ENCODE assay signal across 24 mouse cellular contexts in genomic region chr14:50927366-50927765, GRCm38 (mm10). TPM values are rescaled to one million over a fixed set of nuclear protein-coding genes. Genes with fewer than 3 reads are reported as not detected.
A peak's percentile ranks its signal among the peaks of the same experiment; 100 is the strongest.
DNase-seq lines count a peak whose midpoint lies in the region; ATAC-seq and TF ChIP-seq lines count a peak whose summit lies in the region.
"Had no signal": no experiment of that assay in that cellular context is flagged by ENCODE, and none has a peak within 500 bp of the region (broad histone marks: within the 10 kb centered on the region; RNA-seq: fewer than 3 reads in every experiment).

No protein-coding gene starts in this region.

- H3K36me3 ChIP-seq in hindbrain, embryonic 14.5 days (replicated peaks; ENCODE audit: control insufficient read depth, insufficient read depth): peaks cover 36% of the 10 kb centered on the region
- H3K36me3 ChIP-seq in hindbrain, embryonic 11.5 days (ENCODE audit: control insufficient read depth, insufficient read depth, low read length): peaks cover 6% of the 10 kb centered on the region; the same call in 1 of the 2 replicates
- H3K36me3 ChIP-seq in E14TG2a.4 (ENCODE audit: insufficient read depth, low read length): peaks cover 44% of the 10 kb centered on the region

- peaks cover 36% of the 10 kb centered on the region for H3K4me1 ChIP-seq in hindbrain, embryonic 14.5 days (replicated peaks; ENCODE audit: control insufficient read depth, insufficient read depth, low read length)
- H3K4me1 ChIP-seq in hindbrain, embryonic 11.5 days (replicated peaks; ENCODE audit: control insufficient read depth, insufficient read depth, low read length): no peaks in the 10 kb centered on the region; the same call in 1 of the 2 replicates
- H3K4me1 ChIP-seq in E14TG2a.4 (replicated peaks; ENCODE audit: low read depth, low read length): peaks cover 57% of the 10 kb centered on the region
- peaks cover 7% of the 10 kb centered on the region for H3K4me1 ChIP-seq in embryonic fibroblast, embryonic 13.5 days (ENCODE audit: control insufficient read depth, insufficient read depth, low read length)

- DNase-seq in hindbrain, embryonic 14.5 days (ENCODE audit: low spot score): no peak
- no peak for DNase-seq in hindbrain, embryonic 11.5 days (ENCODE audit: low spot score)
- DNase-seq in R1 (ENCODE audit: low read depth, low spot score): peak; percentile 66
- DNase-seq in thymus, postnatal 0 days (ENCODE audit: low spot score): no peak
- DNase-seq: adrenal gland, postnatal 14 days; cerebellum, adult 9-10 months; cerebellum, postnatal 25 days; gastrocnemius, adult 2 months; gastrocnemius, postnatal 36 days; heart, adult 2 months had no signal

- H3K27me3 ChIP-seq in hindbrain, embryonic 14.5 days (ENCODE audit: control insufficient read depth, insufficient read depth, low read length): no peaks in the 10 kb centered on the region
- no peaks in the 10 kb centered on the region for H3K27me3 ChIP-seq in hindbrain, embryonic 11.5 days (ENCODE audit: control insufficient read depth, insufficient read depth, low read length)
- H3K27me3 ChIP-seq in E14TG2a.4 (ENCODE audit: insufficient read depth, low read length): no peaks in the 10 kb centered on the region
- H3K27me3 ChIP-seq: CH12.LX; heart, embryonic 15.5 days; intestine, embryonic 15.5 days had no signal

- 0 out of 2 replicates have a peak overlapping the region, but pooled peaks have one; percentile 15 for H3K4me2 ChIP-seq in hindbrain, embryonic 14.5 days (replicated peaks)
- no peak overlapping the region for H3K4me2 ChIP-seq in hindbrain, embryonic 11.5 days (replicated peaks; ENCODE audit: low read depth, low read length)
- H3K4me2 ChIP-seq: heart, embryonic 11.5 days; heart, embryonic 15.5 days had no signal

- no peak overlapping the region for H3K4me3 ChIP-seq in hindbrain, embryonic 14.5 days (replicated peaks; ENCODE audit: low read length)
- no peak overlapping the region for H3K4me3 ChIP-seq in hindbrain, embryonic 11.5 days (ENCODE audit: low read depth, low read length)
- H3K4me3 ChIP-seq in E14TG2a.4 (replicated peaks; ENCODE audit: low read length): peak overlapping the region; percentile 97
- no peak overlapping the region for H3K4me3 ChIP-seq in embryonic fibroblast, embryonic 13.5 days (ENCODE audit: insufficient read depth, low read length)
- H3K4me3 ChIP-seq: erythroblast, embryonic 14.5 days; gastrocnemius, adult 2 months; heart, adult 2 months; heart, embryonic 15.5 days had no signal

- no peak for ATAC-seq in hindbrain, embryonic 14.5 days (ENCODE audit: low FRiP score)
- ATAC-seq in hindbrain, embryonic 11.5 days (ENCODE audit: low FRiP score): no peak
- ATAC-seq in granulocyte monocyte progenitor cell, adult 5-6 weeks (replicated peaks; ENCODE audit: poor library complexity, severe bottlenecking): no peak
- ATAC-seq: activated CD4-positive, CD25-positive, alpha-beta regulatory T cell, adult 4 months; forebrain, embryonic 14.5 days; intestine, embryonic 15.5 days had no signal

- 76% methylated on average over 3 of the region's 3 CpGs for WGBS in hindbrain, embryonic 14.5 days
- WGBS in hindbrain, embryonic 11.5 days: 64% methylated on average over 3 of the region's 3 CpGs

- no peak for TF ChIP-seq CTCF in E14TG2a.4 (conservative IDR thresholded peaks at IDR 0.05; ENCODE audit: low read length)
- TF ChIP-seq CTCF in embryonic fibroblast, embryonic 13.5 days (IDR thresholded peaks at IDR 0.05; ENCODE audit: borderline replicate concordance, insufficient read depth, low read length): no peak

- H3K27ac ChIP-seq in hindbrain, embryonic 14.5 days: no peak overlapping the region
- H3K27ac ChIP-seq in hindbrain, embryonic 11.5 days (ENCODE audit: low read depth, low read length): no peak overlapping the region
- no peak overlapping the region for H3K27ac ChIP-seq in embryonic fibroblast, embryonic 13.5 days (ENCODE audit: insufficient read depth, low read length)
- H3K27ac ChIP-seq: forebrain, embryonic 10.5 days; gastrocnemius, adult 2 months; heart, adult 2 months; heart, embryonic 15.5 days; hindbrain, embryonic 10.5 days; intestine, embryonic 15.5 days had no signal

- no peaks in the 10 kb centered on the region for H3K9me3 ChIP-seq in hindbrain, embryonic 14.5 days (ENCODE audit: control insufficient read depth, low read length)
- no peaks in the 10 kb centered on the region for H3K9me3 ChIP-seq in hindbrain, embryonic 11.5 days (ENCODE audit: control insufficient read depth, low read length)
- H3K9me3 ChIP-seq in E14TG2a.4 (ENCODE audit: low read length): no peaks in the 10 kb centered on the region
- H3K9me3 ChIP-seq: forebrain, embryonic 10.5 days; G1E; heart, embryonic 15.5 days; hindbrain, embryonic 10.5 days; intestine, embryonic 15.5 days had no signal

- no peak overlapping the region for H3K9ac ChIP-seq in hindbrain, embryonic 14.5 days
- H3K9ac ChIP-seq in hindbrain, embryonic 11.5 days (ENCODE audit: low read depth, low read length): no peak overlapping the region
- H3K9ac ChIP-seq: heart, embryonic 15.5 days; intestine, embryonic 15.5 days had no signal

- peak; percentile 16; the same call in 1 of the 2 replicates for TF ChIP-seq POLR2A in embryonic fibroblast, embryonic 13.5 days (IDR thresholded peaks at IDR 0.05; ENCODE audit: low read depth, low read length)

RNA-seq across cellular contexts. Expression of gene Apex1, which starts 2.6 kb away (rescaled TPM):
- 165 and 171 TPM in 2 replicates for polyA plus RNA-seq in hindbrain, embryonic 14.5 days (2014; fragmentation: Nextera tagmentation; extraction: Ambion mirVana)
- 344 and 364 TPM in 2 replicates for polyA plus RNA-seq in hindbrain, embryonic 11.5 days (2014; fragmentation: Nextera tagmentation; extraction: Ambion mirVana)
- polyA plus RNA-seq in embryonic fibroblast, embryonic 13.5 days (2011; ENCODE audit: insufficient read length, low read depth, missing spikeins): 62.4 and 68.1 TPM in 2 replicates
- polyA plus RNA-seq in thymus, postnatal 0 days (2015; fragmentation: Nextera tagmentation; extraction: Ambion mirVana): 165 and 184 TPM in 2 replicates
- total RNA-seq in granulocyte monocyte progenitor cell, adult 5-6 weeks (2014; fragmentation: Nextera tagmentation): 214 and 260 TPM in 2 replicates
- total RNA-seq in granulocyte monocyte progenitor cell, adult 5-6 weeks (2017): 202 and 229 TPM in 2 replicates

RNA-seq across cellular contexts. Expression of gene Osgep, which starts 2.7 kb away (rescaled TPM):
- polyA plus RNA-seq in hindbrain, embryonic 14.5 days (2014; fragmentation: Nextera tagmentation; extraction: Ambion mirVana): 107 and 118 TPM in 2 replicates
- polyA plus RNA-seq in hindbrain, embryonic 11.5 days (2014; fragmentation: Nextera tagmentation; extraction: Ambion mirVana): 146 and 160 TPM in 2 replicates
- polyA plus RNA-seq in embryonic fibroblast, embryonic 13.5 days (2011; ENCODE audit: insufficient read length, low read depth, missing spikeins): 30.5 and 38.8 TPM in 2 replicates
- 111 and 123 TPM in 2 replicates for polyA plus RNA-seq in thymus, postnatal 0 days (2015; fragmentation: Nextera tagmentation; extraction: Ambion mirVana)
- 77.5 and 111 TPM in 2 replicates for total RNA-seq in granulocyte monocyte progenitor cell, adult 5-6 weeks (2014; fragmentation: Nextera tagmentation)
- 110 and 118 TPM in 2 replicates for total RNA-seq in granulocyte monocyte progenitor cell, adult 5-6 weeks (2017)

RNA-seq across cellular contexts. Expression of gene Pip4p1, which starts 3.3 kb away (rescaled TPM):
- polyA plus RNA-seq in hindbrain, embryonic 14.5 days (2014; fragmentation: Nextera tagmentation; extraction: Ambion mirVana): 93.1 and 100.0 TPM in 2 replicates
- 53.8 and 55.6 TPM in 2 replicates for polyA plus RNA-seq in hindbrain, embryonic 11.5 days (2014; fragmentation: Nextera tagmentation; extraction: Ambion mirVana)
- 66.4 and 69.5 TPM in 2 replicates for polyA plus RNA-seq in embryonic fibroblast, embryonic 13.5 days (2011; ENCODE audit: insufficient read length, low read depth, missing spikeins)
- 42.3 and 45.5 TPM in 2 replicates for polyA plus RNA-seq in thymus, postnatal 0 days (2015; fragmentation: Nextera tagmentation; extraction: Ambion mirVana)
- total RNA-seq in granulocyte monocyte progenitor cell, adult 5-6 weeks (2014; fragmentation: Nextera tagmentation): 48.4 and 72.7 TPM in 2 replicates
- total RNA-seq in granulocyte monocyte progenitor cell, adult 5-6 weeks (2017): 20.9 and 25.0 TPM in 2 replicates

RNA-seq across cellular contexts. Expression of gene Pnp, which starts 3.5 kb away (rescaled TPM):
- polyA plus RNA-seq in hindbrain, embryonic 14.5 days (2014; fragmentation: Nextera tagmentation; extraction: Ambion mirVana): 23.2 and 23.9 TPM in 2 replicates
- 62.1 and 63.9 TPM in 2 replicates for polyA plus RNA-seq in hindbrain, embryonic 11.5 days (2014; fragmentation: Nextera tagmentation; extraction: Ambion mirVana)
- polyA plus RNA-seq in embryonic fibroblast, embryonic 13.5 days (2011; ENCODE audit: insufficient read length, low read depth, missing spikeins): 64.5 and 79.4 TPM in 2 replicates
- polyA plus RNA-seq in thymus, postnatal 0 days (2015; fragmentation: Nextera tagmentation; extraction: Ambion mirVana): 54.2 and 60.6 TPM in 2 replicates
- 179 and 257 TPM in 2 replicates for total RNA-seq in granulocyte monocyte progenitor cell, adult 5-6 weeks (2014; fragmentation: Nextera tagmentation)
- total RNA-seq in granulocyte monocyte progenitor cell, adult 5-6 weeks (2017): 252 and 259 TPM in 2 replicates

RNA-seq across cellular contexts. Expression of gene Gm49342, which starts 17.0 kb away (rescaled TPM):
- 2.1 TPM in 1 of 2 replicates, not detected in the other for polyA plus RNA-seq in hindbrain, embryonic 14.5 days (2014; fragmentation: Nextera tagmentation; extraction: Ambion mirVana)
- polyA plus RNA-seq in hindbrain, embryonic 11.5 days (2014; fragmentation: Nextera tagmentation; extraction: Ambion mirVana): not detected in 2 replicates
- polyA plus RNA-seq in embryonic fibroblast, embryonic 13.5 days (2011; ENCODE audit: insufficient read length, low read depth, missing spikeins): 22.3 and 51.1 TPM in 2 replicates
- polyA plus RNA-seq in thymus, postnatal 0 days (2015; fragmentation: Nextera tagmentation; extraction: Ambion mirVana): not detected in 2 replicates
- not detected in 2 replicates for total RNA-seq in granulocyte monocyte progenitor cell, adult 5-6 weeks (2014; fragmentation: Nextera tagmentation)
- 68.4 TPM in 1 of 2 replicates, not detected in the other for total RNA-seq in granulocyte monocyte progenitor cell, adult 5-6 weeks (2017)
- total RNA-seq: G1E had no signal
- polyA plus RNA-seq: embryonic facial prominence, embryonic 14.5 days; erythroblast, embryonic 14.5 days; forebrain, embryonic 10.5 days; forebrain, embryonic 14.5 days; heart, embryonic 11.5 days; heart, embryonic 15.5 days; hindbrain, embryonic 10.5 days; intestine, embryonic 15.5 days had no signal
